Mouse (Mus musculus) monocyte, adult 5-6 weeks (primary cell): ENCODE data around the gene Dnah3. TPM values are rescaled to one million over a fixed set of nuclear protein-coding genes. Genes with fewer than 3 reads are reported as not detected.

Source experiments
- ATAC-seq: fragments of 153-309, 156-312 bp; replicated peaks from 2 replicates; pipeline ENCODE4 v1.8.0; 2017; ENCODE audit warnings: mild to moderate bottlenecking; ENCODE audit not compliant: low TSS enrichment, insufficient number of reproducible peaks, severe bottlenecking, poor library complexity, low FRiP score
- total RNA-seq: library from RNA; stranded (forward); fragments of 200-1000, 200-491, 200-594 nt; gene quantifications from 3 replicates; pipeline ENCODE4 v1.2.3, GENCODE M21; 2017

The Dnah3 gene
- total RNA-seq, 1 experiment from 2014 or later, result not detected

GRCm38 (mm10) chr7:120068114-120068513, 27.0 kb downstream of the Dnah3 start:
- no peak for ATAC-seq

- ATAC-seq, result no peak
These were observed 31.0 kb downstream of the Dnah3 start for GRCm38 (mm10) chr7:120064045-120064444.

DNA sequence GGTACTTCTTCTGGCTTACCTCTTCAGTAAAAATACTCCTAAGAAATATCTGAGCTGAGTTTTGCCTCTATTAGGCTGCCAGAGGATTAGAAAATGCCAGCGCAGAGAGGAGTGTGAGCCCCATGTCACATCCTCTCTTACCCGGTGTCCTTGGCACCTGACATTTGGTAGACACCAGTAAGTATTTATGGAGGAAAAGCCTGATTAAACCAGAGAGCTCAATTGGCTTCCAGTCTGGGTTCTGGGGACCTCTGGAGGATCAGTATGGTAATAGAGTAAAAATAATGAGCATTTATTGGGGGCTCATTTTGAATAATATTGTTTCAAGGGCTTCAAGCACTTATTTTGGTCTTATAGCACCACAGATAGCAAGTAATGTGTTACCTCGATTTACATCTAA, 39.6 kb downstream of the Dnah3 start:
- ATAC-seq, result no peak

- no peak for ATAC-seq
These were observed 41.1 kb downstream of the Dnah3 start for GRCm38 (mm10) chr7:120054016-120054415.

DNA sequence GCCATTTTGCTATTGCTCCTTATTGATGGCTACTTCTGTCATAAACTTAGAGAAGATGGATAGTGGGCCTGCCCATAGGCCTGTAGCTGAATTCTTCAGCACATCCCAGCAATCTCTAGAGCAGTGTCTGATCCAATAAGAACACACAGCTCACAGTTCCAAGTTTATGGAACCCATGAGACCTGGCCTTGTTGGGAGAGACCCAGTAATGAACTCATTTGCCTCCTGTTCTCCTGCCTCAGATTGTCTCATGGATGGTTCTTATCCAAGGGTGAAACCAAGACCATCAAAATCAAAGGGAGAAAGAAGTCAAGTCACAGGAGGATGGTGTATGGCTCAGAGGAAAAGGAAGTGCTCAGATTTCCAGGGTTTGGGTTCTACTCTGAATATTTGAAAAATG, 44.6 kb downstream of the Dnah3 start:
- no peak for ATAC-seq

GRCm38 (mm10) chr7:120043990-120044389, 51.1 kb downstream of the Dnah3 start:
- ATAC-seq, result no peak

GRCm38 (mm10) chr7:120036422-120036821, 58.7 kb downstream of the Dnah3 start:
- ATAC-seq, result no peak

- ATAC-seq, result no peak
These were observed 60.1 kb downstream of the Dnah3 start for GRCm38 (mm10) chr7:120034996-120035395.

- ATAC-seq, result no peak
These were observed 60.5 kb downstream of the Dnah3 start for GRCm38 (mm10) chr7:120034566-120034965.

- ATAC-seq, result no peak
These were observed 66.4 kb downstream of the Dnah3 start for GRCm38 (mm10) chr7:120028669-120029068.

GRCm38 (mm10) chr7:119997066-119997465, 98.0 kb downstream of the Dnah3 start:
- no peak for ATAC-seq

DNA sequence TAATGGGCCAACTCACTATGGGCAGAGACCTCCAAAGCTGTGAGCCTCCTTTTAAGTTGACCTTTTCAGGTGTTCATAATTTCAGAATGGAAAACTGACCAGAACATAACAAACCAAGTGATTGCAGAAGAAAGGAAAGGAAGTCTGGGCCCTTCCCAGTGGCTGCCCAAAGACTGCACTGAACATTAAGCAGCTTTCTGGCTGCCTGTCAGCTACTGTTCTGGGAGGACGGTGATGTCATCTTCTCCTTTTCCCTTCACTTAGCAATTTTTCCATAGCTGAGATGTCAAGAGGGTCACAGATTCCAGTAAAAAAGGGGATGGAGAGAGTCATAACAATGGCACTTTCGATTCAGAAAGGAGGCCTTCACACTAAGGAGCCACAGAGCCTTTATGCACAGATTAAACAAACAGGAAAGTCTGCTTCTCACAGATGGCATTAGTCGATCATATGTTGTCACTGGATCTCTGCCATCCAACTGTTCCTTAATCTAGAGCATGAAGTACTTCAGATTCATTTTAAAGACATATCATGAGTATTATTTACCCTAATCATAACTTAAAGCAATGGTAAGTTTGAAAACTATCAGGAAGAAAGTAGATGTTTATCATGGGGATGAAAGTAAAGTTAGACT, 109.7 kb downstream of the Dnah3 start:
- ATAC-seq, result no peak

DNA sequence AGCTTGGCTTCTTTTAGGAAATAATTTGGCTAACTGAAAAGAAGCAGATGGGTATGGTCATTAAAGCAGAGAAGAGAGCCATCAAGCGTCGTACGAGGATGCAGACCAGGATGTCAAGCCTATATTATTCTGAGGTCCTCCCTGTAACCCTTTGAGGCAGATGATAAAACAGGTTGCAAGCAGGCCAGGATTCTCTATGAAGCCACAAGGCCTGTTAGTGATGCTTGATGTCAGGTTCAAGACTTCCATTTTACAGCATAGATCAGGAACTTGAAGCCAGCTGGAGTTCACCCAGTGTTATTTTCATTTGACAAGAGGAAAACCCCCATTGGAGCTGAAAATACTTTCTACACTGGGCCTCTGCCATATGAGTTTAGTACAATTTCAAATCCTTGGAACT, 114.9 kb downstream of the Dnah3 start:
- ATAC-seq, result no peak

DNA sequence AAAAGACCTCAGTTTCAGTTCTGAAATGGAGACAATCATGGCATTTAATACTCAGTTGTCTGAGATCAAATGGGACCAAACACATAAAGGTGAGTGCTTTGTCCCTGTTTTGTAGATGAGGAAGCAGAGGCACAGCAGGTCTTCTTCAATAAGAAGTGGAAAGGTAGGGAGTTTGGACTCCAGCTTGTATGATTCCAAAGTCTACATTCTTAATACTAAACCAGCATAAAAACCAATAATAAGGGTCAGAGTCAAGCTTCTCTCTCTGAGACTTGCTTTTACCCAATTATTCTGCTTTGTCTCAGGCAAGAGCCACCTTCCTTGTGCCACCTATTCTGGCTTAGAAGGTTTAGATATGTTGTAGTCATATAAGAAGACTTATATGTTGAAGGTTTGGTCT, 116.5 kb downstream of the Dnah3 start:
- no peak for ATAC-seq

DNA sequence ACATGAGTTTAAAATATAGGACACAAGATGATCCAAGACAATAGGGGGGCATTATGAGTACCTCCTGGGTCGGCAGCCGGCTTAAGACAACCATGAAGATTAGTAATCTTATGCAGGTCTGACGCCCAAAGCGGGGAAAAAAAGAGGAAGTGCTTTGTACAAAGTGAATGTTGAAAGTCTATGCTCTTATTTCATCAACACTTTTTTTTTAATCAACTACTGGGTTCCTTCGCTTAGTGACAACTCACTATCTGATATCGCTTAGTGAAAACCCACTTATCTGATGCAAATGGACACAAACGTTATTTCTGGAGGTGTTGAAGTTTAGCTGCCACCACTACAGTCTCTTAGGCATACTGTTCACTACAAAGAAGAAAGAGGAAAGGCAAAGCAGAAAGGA, 117.5 kb downstream of the Dnah3 start:
- no peak for ATAC-seq

- ATAC-seq, result no peak
These were observed 118.8 kb downstream of the Dnah3 start for GRCm38 (mm10) chr7:119976256-119976655.

- no peak for ATAC-seq
These were observed 120.9 kb downstream of the Dnah3 start for GRCm38 (mm10) chr7:119974214-119974613.

DNA sequence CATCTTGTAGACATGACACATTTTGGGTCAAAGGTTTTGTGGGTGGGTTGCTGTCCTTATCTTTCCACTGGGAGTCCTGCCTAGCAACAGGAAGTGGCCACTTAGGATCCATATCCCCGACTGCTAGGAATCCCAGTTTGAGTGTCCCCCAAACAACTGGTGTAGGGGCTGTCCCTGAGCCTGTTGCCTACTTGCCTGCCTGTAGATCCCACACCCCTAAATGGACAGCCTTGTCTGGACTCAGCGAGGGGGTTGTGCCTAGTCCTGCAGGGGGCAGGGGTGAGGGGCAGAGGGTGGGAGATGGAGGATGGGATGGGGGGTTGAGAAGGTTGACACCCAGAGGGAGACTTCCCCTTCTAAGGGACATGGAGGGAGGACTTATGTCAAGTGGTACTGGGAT, 125.8 kb downstream of the Dnah3 start:
- no peak for ATAC-seq

DNA sequence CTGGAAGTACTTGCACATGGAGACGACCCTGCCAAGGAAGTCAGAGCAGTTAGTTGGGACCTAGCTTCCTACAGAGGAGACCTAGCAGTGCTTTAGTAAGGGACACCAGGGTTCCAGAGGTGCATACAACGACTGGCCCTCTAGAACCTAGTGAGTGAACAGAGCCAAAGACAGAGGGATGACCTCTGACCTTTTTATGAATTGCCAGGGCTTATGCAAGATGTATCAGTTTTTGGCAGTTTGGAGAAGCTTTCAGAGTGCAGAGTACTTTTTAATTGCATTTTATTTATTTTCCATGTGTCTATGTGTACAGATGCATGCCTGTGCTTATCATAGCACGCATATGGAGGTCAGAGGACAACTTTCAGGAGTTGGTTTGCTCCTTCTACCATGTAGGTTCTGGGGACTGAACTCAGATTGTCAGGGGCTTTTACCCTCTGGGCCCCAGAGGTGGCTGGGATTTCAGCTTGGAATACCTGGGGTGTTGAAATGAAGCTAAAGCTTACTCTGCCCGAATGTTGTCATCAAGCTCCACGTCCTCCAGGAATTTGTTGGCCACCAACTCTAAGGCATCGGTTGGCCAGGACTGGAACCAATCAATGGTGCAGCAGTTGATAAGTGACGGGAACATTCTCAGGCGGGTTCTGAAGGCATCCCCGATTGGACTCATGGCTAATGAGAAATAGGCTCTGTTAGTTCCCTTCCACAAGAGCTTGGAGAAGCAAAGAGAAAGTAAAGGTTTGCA, 129.3 kb downstream of the Dnah3 start:
- no peak for ATAC-seq

DNA sequence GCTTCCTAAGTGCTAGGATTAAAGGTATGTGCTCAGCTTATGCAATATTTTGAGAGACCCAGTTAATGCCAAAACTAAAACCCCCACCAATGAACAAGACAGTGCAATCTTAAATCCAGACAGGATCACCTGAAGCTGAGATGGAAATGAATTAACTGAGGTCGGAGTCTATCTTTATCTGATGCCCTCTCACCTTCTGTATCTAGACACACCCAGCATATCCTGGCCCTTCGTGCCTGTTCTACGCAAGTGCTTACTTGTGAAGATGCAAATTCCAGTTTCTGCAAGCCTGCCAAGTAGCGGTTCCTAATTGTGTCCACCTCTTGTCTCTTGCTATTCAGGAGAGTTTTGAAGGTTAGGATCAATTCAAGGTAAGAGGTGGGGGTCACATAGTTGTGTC, 129.9 kb downstream of the Dnah3 start:
- ATAC-seq, result no peak
